Mouse (Mus musculus) embryonic facial prominence, embryonic 11.5 days (tissue): ENCODE measurements around the gene Nme9. TPM values are rescaled to one million over a fixed set of nuclear protein-coding genes. Genes with fewer than 3 reads are reported as not detected.

Experiments used
- ATAC-seq: fragments of 200-750 bp; cut with Nextera tagmentation; replicated peaks from 2 replicates; pipeline ENCODE4 v1.8.0; 2017; ENCODE audit warnings: low read depth; ENCODE audit not compliant: insufficient number of reproducible peaks, low FRiP score, low TSS enrichment
- DNase-seq: peaks from one replicate; pipeline ENCODE4 v3.0.0-alpha.2; 2015; ENCODE audit warnings: low spot score
- H3K27ac ChIP-seq: fragments of 300-500 bp; sonication (generic); replicated peaks from 2 replicates; pipeline ENCODE4 v1.5.1; 2014; ENCODE audit warnings: mild to moderate bottlenecking, low read depth, low read length, control low read depth
- H3K27me3 ChIP-seq: fragments of 300-500 bp; sonication (generic); 2 replicates; pipeline ENCODE4 v1.6.1; 2014; ENCODE audit warnings: mild to moderate bottlenecking, low read length, moderate library complexity, mixed read lengths; ENCODE audit not compliant: control insufficient read depth, insufficient read depth
- H3K36me3 ChIP-seq: fragments of 300-500 bp; sonication (generic); replicated peaks from 2 replicates; pipeline ENCODE4 v1.6.1; 2014; ENCODE audit warnings: low read depth, mild to moderate bottlenecking, low read length, moderate library complexity, mixed read lengths; ENCODE audit not compliant: control insufficient read depth, insufficient read depth
- H3K4me1 ChIP-seq: fragments of 300-500 bp; sonication (generic); 2 replicates; pipeline ENCODE4 v1.6.1; 2014; ENCODE audit warnings: low read length, mixed read lengths; ENCODE audit not compliant: control insufficient read depth, insufficient read depth
- H3K4me2 ChIP-seq: fragments of 300-500 bp; sonication (generic); 2 replicates; pipeline ENCODE4 v1.6.1; 2014; ENCODE audit warnings: low read depth, mild to moderate bottlenecking, control low read depth, low read length, moderate library complexity
- H3K4me3 ChIP-seq: fragments of 300-500 bp; sonication (generic); 2 replicates; pipeline ENCODE4 v1.5.1; 2014; ENCODE audit warnings: low read depth, low read length, control low read depth
- H3K9ac ChIP-seq: fragments of 300-500 bp; sonication (generic); replicated peaks from 2 replicates; pipeline ENCODE4 v1.6.1; 2014; ENCODE audit warnings: mild to moderate bottlenecking, control low read depth, low read length
- H3K9me3 ChIP-seq: fragments of 300-500 bp; sonication (generic); replicated peaks from 2 replicates; pipeline ENCODE4 v1.6.1; 2016; ENCODE audit warnings: mild to moderate bottlenecking, low read length, inconsistent platforms, mixed read lengths; ENCODE audit not compliant: control insufficient read depth
- WGBS: fragments of 180-500 bp; shearing (Covaris S2); extraction: QIAGEN DNeasy Blood & Tissue Kit; methylation state at CpG from one replicate; pipeline ENCODE4 v1.1.7; 2014; 5-methylcytosine and 5-hydroxymethylcytosine counted together
- polyA plus RNA-seq: library from polyadenylated mRNA; unstranded; fragments of >200 nt; fragmentation: Nextera tagmentation; extraction: Ambion mirVana; gene quantifications from 2 replicates; pipeline ENCODE4 v1.2.1, GENCODE M21; 2014

Gene Nme9
- polyA plus RNA-seq, 1 experiment from 2014 or later = not detected

DNA sequence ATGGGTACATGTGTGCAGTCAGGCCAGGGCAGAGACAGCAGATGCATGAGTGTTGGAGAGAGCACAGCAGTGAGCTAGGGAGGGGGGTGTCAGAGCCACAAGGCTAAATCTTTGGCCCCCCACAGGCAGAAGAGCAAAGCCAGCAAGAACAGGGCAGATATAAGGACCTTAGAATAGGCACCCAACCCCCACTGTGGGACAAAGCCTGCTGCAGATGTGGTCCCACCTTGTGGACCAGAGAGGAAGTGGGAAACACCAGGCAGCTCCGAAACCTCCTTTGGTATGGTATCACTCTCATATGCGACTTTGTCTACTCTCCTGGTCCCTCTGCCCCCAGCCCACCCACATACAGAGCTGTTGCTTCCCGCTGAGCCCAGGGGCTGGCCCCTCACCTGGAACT is 29.4 kb upstream of the Nme9 start:
- Histone ChIP-seq H3K9ac (no peak overlapping the region), H3K27ac (no peak overlapping the region), H3K9me3 (no peaks in the 10 kb centered on the region), H3K4me1 (peaks cover 5% of the 10 kb centered on the region; the same call in 1 of the 2 replicates), H3K4me2 (no peak overlapping the region), H3K27me3 (no peaks in the 10 kb centered on the region), H3K36me3 (no peaks in the 10 kb centered on the region), H3K4me3 (no peak overlapping the region)
- ATAC-seq = no peak
- 59% methylated on average over 3 of the region's 3 CpGs for WGBS
- DNase-seq = no peak

DNA sequence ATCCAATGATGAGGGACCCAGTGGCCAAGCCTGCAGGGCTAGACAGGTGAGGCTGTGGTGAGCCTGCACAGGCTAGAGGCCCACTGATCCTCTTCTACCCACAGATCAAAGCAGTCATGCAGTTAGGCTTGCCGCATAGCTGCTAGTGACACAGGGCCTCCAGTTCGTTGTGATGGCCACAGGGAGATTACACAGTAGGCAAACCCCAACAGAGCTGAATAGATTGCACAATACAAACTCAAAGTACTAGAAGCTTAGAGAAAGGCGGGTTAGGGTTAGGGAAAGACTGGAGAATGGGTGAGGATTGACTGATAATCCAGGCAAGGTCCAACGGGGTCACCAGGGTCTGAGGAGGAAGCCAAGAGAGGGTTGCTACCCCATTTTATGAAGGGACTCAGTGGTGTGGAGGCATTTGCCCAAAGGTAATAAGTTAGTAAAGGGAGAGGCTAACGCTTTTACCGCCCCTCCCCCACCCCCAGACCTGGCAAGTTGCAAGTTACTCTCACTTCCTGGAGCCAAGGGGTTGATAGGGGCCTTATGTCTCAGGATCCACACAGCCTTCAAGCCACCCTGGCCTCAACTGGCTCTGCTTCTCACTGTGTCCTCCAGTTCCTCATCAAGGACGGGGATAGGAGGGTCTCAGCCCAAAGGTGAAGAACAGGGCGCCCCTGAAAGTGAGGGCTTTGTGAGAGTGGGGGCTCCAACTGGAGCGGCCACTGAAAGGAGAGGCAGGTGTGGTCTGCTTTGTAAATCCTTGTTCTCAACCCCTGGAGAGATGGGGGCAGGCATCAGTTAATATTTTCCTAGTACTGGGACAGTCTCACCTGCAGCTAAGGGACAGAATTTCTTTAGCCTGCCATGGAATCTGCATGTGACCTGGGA is 27.3 kb upstream of the Nme9 start:
- no peak overlapping the region for H3K27ac ChIP-seq
- WGBS = 64% methylated on average over 9 of the region's 9 CpGs
- H3K4me3 ChIP-seq = no peak overlapping the region
- DNase-seq = no peak
- no peaks in the 10 kb centered on the region for H3K36me3 ChIP-seq
- H3K9me3 ChIP-seq = no peaks in the 10 kb centered on the region
- 0 out of 2 replicates have a peak overlapping the region, but pooled peaks have one; percentile 6 for H3K9ac ChIP-seq
- no peak for ATAC-seq
- H3K4me2 ChIP-seq = no peak overlapping the region
- peaks cover 5% of the 10 kb centered on the region; the same call in 1 of the 2 replicates for H3K4me1 ChIP-seq
- no peaks in the 10 kb centered on the region for H3K27me3 ChIP-seq

DNA sequence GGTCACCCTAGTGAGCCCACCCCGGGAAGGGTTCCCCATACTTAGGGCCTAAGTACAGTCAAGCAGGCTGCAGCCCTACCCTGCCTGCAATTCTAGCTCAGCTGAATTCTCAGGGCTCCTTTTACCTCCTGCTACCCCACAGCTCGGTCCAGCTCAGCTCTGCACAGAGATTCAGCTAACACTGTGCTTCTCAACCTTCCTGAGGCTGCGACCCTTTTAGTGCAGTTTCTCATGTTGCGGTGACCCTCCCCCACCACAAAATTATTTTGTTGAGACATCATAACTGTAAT is 26.8 kb upstream of the Nme9 start:
- Histone ChIP-seq H3K4me3 (no peak overlapping the region), H3K9me3 (no peaks in the 10 kb centered on the region), H3K4me2 (no peak overlapping the region), H3K4me1 (peaks cover 5% of the 10 kb centered on the region; the same call in 1 of the 2 replicates), H3K9ac (no peak overlapping the region), H3K36me3 (no peaks in the 10 kb centered on the region), H3K27me3 (no peaks in the 10 kb centered on the region), H3K27ac (no peak overlapping the region)
- ATAC-seq (no peak), DNase-seq (no peak)
- WGBS = 52% methylated on average over 4 of the region's 4 CpGs

DNA sequence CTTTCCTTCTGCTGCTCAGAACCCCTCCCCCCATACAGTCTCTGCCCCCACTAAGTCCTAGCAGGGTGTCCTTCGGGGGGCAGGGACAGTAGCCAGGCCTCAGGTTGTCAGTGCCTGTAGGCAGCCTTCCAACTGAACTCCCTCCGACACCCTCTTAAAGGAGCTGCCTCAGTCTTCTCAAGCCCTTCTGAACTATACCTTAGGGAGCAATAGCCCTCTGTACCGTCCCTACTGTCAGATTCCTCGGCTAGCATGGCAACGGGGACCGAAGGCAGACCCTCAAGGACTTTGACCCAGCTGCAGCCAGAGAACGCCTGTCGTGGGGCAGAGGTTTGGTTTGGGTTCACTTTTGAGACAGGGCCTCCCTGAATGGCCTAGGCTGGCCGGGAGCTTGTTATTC is 26.0 kb upstream of the Nme9 start:
- Histone ChIP-seq H3K4me2 (no peak overlapping the region), H3K27me3 (no peaks in the 10 kb centered on the region), H3K9me3 (no peaks in the 10 kb centered on the region), H3K4me3 (no peak overlapping the region), H3K27ac (no peak overlapping the region), H3K9ac (no peak overlapping the region), H3K36me3 (no peaks in the 10 kb centered on the region), H3K4me1 (peaks cover 5% of the 10 kb centered on the region; the same call in 1 of the 2 replicates)
- ATAC-seq (no peak), DNase-seq (no peak)
- WGBS = 63% methylated on average over 9 of the region's 9 CpGs

DNA sequence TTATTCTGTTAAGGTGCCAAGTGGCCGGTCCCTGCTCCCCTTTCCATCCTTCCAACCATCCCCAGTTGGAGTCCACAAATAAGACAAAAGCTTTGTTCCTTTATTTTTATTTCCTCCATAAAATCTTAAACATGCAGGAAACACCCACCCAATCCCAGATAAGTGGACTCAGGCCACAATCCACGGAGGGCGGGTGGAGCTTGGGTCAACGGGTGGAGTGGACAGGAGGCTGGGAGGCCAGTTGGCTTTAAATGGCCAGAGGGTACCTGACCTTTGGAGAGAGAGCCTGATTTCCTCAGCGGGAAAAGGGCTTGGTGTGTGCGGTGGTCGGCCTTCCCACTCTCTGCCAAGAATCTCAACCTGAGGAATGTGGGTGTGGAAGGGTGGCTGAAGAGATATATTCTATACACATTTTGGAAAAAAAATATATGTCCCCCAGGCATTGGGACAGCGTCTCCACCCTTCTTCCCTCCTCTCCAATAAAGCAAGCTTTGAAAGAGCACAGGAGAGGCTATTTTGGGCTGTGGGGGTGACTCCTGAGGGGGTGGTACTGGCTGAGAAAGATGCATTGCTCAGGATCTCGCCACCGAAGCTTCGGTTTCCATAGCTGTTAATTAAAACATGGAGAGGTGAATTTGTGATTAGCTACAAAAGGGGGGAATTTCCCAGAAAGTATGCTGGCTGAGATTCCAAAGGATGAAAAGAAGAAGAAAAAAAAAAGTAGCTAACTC is 22.5 kb upstream of the Nme9 start:
- H3K4me2 ChIP-seq = no peak overlapping the region
- H3K36me3 ChIP-seq = no peaks in the 10 kb centered on the region
- H3K4me3 ChIP-seq = no peak overlapping the region
- H3K9me3 ChIP-seq = no peaks in the 10 kb centered on the region
- H3K27me3 ChIP-seq = no peaks in the 10 kb centered on the region
- H3K27ac ChIP-seq = no peak overlapping the region
- WGBS = 66% methylated on average over 11 of the region's 11 CpGs
- H3K9ac ChIP-seq = no peak overlapping the region
- ATAC-seq (no peak), DNase-seq (no peak)
- peaks cover 5% of the 10 kb centered on the region; the same call in 1 of the 2 replicates for H3K4me1 ChIP-seq

DNA sequence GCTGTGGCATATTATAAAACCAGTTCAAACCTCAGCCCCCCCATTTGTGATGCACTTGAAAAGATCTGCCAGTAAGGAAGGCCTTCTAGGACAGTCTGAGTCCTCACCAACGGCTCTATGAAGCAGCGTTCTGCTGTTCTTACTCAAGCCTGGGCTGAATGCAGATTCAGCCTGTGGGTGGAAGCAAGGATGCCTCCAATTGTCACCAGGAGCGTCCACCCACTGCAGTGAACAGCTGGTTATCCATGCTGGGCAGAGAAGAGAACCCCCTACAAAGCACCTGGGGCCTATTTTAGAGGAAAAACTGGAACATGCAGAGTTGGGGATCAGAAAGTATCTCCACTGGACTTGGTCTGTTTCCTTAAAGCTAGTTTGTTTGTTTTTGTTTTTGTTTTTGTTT is 21.4 kb upstream of the Nme9 start:
- Histone ChIP-seq H3K27ac (no peak overlapping the region), H3K27me3 (no peaks in the 10 kb centered on the region), H3K9me3 (no peaks in the 10 kb centered on the region), H3K36me3 (no peaks in the 10 kb centered on the region), H3K4me1 (peaks cover 5% of the 10 kb centered on the region), H3K4me3 (no peak overlapping the region), H3K9ac (no peak overlapping the region), H3K4me2 (no peak overlapping the region)
- 91% methylated on average over 3 of the region's 3 CpGs for WGBS
- no peak for DNase-seq
- ATAC-seq = no peak

DNA sequence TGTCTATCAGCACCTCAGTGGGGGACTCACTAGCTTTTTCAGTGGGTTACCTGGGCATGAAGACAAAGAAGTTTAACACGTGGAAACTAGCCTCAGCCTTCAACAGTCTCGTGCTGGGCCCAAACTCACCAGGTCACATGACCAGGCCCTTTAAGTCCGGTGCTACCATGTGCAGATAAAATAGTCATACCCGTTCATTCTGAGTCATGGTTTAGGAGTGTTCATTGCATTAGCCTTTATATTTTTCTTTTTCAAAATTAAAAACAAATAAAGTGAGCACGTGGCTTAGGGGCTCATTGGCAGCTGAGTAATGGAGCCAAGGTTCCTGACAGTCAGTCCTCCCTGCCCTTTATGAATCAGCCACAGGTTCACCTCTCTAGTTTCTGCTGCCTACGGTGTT is 20.5 kb upstream of the Nme9 start:
- Histone ChIP-seq H3K4me1 (peaks cover 6% of the 10 kb centered on the region), H3K9me3 (no peaks in the 10 kb centered on the region), H3K9ac (no peak overlapping the region), H3K27me3 (no peaks in the 10 kb centered on the region), H3K4me3 (no peak overlapping the region), H3K4me2 (no peak overlapping the region), H3K27ac (no peak overlapping the region), H3K36me3 (no peaks in the 10 kb centered on the region)
- no peak for ATAC-seq
- no peak for DNase-seq
- 81% methylated on average over 6 of the region's 6 CpGs for WGBS

DNA sequence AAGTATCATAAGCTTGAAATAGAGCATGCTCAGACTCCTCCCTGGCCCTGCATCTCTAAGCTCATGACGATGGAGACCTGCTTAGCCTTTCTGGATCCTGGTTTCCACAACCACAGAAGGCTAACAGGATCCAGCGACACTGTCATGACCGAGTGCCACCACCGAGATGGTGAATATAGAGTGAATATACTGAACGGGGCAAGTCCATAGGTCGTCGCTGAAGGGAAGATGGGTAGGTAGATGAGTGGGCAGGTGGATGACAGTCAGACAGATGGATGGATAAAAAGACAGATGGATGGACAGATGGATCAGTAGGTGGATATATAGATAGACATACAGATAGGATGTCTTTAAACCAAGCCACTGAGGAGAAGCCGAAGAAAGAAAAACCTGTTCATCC is 19.9 kb upstream of the Nme9 start:
- no peak for ATAC-seq

More for the DNA sequence above, 19.9 kb upstream of the Nme9 start:
- Histone ChIP-seq H3K4me1 (peaks cover 6% of the 10 kb centered on the region), H3K4me3 (no peak overlapping the region), H3K36me3 (no peaks in the 10 kb centered on the region), H3K27ac (no peak overlapping the region), H3K27me3 (no peaks in the 10 kb centered on the region), H3K4me2 (no peak overlapping the region), H3K9ac (no peak overlapping the region), H3K9me3 (no peaks in the 10 kb centered on the region)
- no peak for DNase-seq
- 87% methylated on average over 8 of the region's 8 CpGs for WGBS
